Mouse (Mus musculus): ENCODE results near the gene Gp5. TPM values are rescaled to one million over a fixed set of nuclear protein-coding genes. Genes with fewer than 3 reads are reported as not detected.

Gene Gp5
- polyA plus RNA-seq, 1 experiment from 2014 or later = 0.62 TPM

- 91% methylated on average over 10 of the region's 10 CpGs for WGBS
- H3K4me3 ChIP-seq (ENCODE audit: low read depth, low read length) = no peak overlapping the region
- no peaks in the 10 kb centered on the region for H3K4me1 ChIP-seq (ENCODE audit: control insufficient read depth, insufficient read depth, low read length)
- no peaks in the 10 kb centered on the region for H3K9me3 ChIP-seq (replicated peaks; ENCODE audit: control insufficient read depth, low read length, poor library complexity, severe bottlenecking)
- no peak overlapping the region for H3K9ac ChIP-seq (ENCODE audit: low read depth, low read length)
- H3K27ac ChIP-seq (ENCODE audit: low read length) = no peak overlapping the region
- H3K4me2 ChIP-seq (ENCODE audit: low read length) = no peak overlapping the region
- H3K36me3 ChIP-seq (ENCODE audit: control insufficient read depth, insufficient read depth, low read length) = no peaks in the 10 kb centered on the region
- H3K27me3 ChIP-seq (ENCODE audit: control insufficient read depth, insufficient read depth, low read depth, low read length) = peaks cover 2% of the 10 kb centered on the region; the same call in 1 of the 2 replicates
- no peak for ATAC-seq
These were observed 51.1 kb downstream of the Gp5 start for GRCm38 (mm10) chr16:30259444-30259843.

- whole genome bisulfite sequencing = 90% methylated on average over 7 of the region's 7 CpGs
- ATAC-seq = no peak
- H3K4me1 ChIP-seq (ENCODE audit: control insufficient read depth, insufficient read depth, low read length) = no peaks in the 10 kb centered on the region
These were observed 52.1 kb downstream of the Gp5 start for GRCm38 (mm10) chr16:30258441-30258840.

GRCm38 (mm10) chr16:30257718-30258117, 52.9 kb downstream of the Gp5 start:
- ATAC-seq = no peak
- 84% methylated on average over 9 of the region's 9 CpGs for WGBS
- no peaks in the 10 kb centered on the region for H3K27me3 ChIP-seq (ENCODE audit: control insufficient read depth, insufficient read depth, low read depth, low read length)

More at GRCm38 (mm10) chr16:30258441-30258840, 52.1 kb downstream of the Gp5 start:
- no peaks in the 10 kb centered on the region for H3K9me3 ChIP-seq (replicated peaks; ENCODE audit: control insufficient read depth, low read length, poor library complexity, severe bottlenecking)
- H3K9ac ChIP-seq (ENCODE audit: low read depth, low read length) = no peak overlapping the region
- no peak overlapping the region for H3K4me3 ChIP-seq (ENCODE audit: low read depth, low read length)
- H3K4me2 ChIP-seq (ENCODE audit: low read length) = no peak overlapping the region
- no peaks in the 10 kb centered on the region for H3K36me3 ChIP-seq (ENCODE audit: control insufficient read depth, insufficient read depth, low read length)
- no peaks in the 10 kb centered on the region for H3K27me3 ChIP-seq (ENCODE audit: control insufficient read depth, insufficient read depth, low read depth, low read length)
- H3K27ac ChIP-seq (ENCODE audit: low read length) = no peak overlapping the region

More at GRCm38 (mm10) chr16:30257718-30258117, 52.9 kb downstream of the Gp5 start:
- Histone ChIP-seq H3K4me2 (ENCODE audit: low read length) (no peak overlapping the region), H3K9me3 (replicated peaks; ENCODE audit: control insufficient read depth, low read length, poor library complexity, severe bottlenecking) (no peaks in the 10 kb centered on the region), H3K27ac (ENCODE audit: low read length) (no peak overlapping the region), H3K36me3 (ENCODE audit: control insufficient read depth, insufficient read depth, low read length) (no peaks in the 10 kb centered on the region), H3K4me3 (ENCODE audit: low read depth, low read length) (no peak overlapping the region), H3K4me1 (ENCODE audit: control insufficient read depth, insufficient read depth, low read length) (no peaks in the 10 kb centered on the region), H3K9ac (ENCODE audit: low read depth, low read length) (no peak overlapping the region)

Other genes starting within 250 kb of the Gp5 start
- gene Hes1, start 246.4 kb downstream of the Gp5 start, polyA plus RNA-seq (2015; fragmentation: Nextera tagmentation; extraction: Ambion mirVana) = 7.6 and 9.4 TPM in 2 replicates
- not detected in 2 replicates for gene Cpn2, start 43.3 kb downstream of the Gp5 start, polyA plus RNA-seq (2015; fragmentation: Nextera tagmentation; extraction: Ambion mirVana)
- 0.21 and 0.25 TPM in 2 replicates for gene Lrrc15, start 27.5 kb downstream of the Gp5 start, polyA plus RNA-seq (2015; fragmentation: Nextera tagmentation; extraction: Ambion mirVana)
- 7.5 and 8.3 TPM in 2 replicates for gene Atp13a3, start 95.2 kb upstream of the Gp5 start, polyA plus RNA-seq (2015; fragmentation: Nextera tagmentation; extraction: Ambion mirVana)
- 81.1 and 84.7 TPM in 2 replicates for gene Tmem44, start 240.1 kb upstream of the Gp5 start, polyA plus RNA-seq (2015; fragmentation: Nextera tagmentation; extraction: Ambion mirVana)

Measured in midbrain, embryonic 16.5 days (tissue).